Mouse (Mus musculus) heart, postnatal 25 days (tissue): ENCODE measurements at regions not wholly inside any gene's neighbourhood (a gene's known extent, or its start where the extent isn't known, plus 50 kb on each side); places are given as distances from the start of the nearest gene placed in this dataset.

ENCODE experiments used
- DNase-seq: peaks from one replicate; pipeline ENCODE4 v3.0.0; 2022; ENCODE audit warnings: low spot score
- intact Hi-C: fragments of 180-260 bp; cut with DNase I; formaldehyde crosslinking; loops from one replicate; pipeline ENCODE4 v1.15.1; 2025

DNA sequence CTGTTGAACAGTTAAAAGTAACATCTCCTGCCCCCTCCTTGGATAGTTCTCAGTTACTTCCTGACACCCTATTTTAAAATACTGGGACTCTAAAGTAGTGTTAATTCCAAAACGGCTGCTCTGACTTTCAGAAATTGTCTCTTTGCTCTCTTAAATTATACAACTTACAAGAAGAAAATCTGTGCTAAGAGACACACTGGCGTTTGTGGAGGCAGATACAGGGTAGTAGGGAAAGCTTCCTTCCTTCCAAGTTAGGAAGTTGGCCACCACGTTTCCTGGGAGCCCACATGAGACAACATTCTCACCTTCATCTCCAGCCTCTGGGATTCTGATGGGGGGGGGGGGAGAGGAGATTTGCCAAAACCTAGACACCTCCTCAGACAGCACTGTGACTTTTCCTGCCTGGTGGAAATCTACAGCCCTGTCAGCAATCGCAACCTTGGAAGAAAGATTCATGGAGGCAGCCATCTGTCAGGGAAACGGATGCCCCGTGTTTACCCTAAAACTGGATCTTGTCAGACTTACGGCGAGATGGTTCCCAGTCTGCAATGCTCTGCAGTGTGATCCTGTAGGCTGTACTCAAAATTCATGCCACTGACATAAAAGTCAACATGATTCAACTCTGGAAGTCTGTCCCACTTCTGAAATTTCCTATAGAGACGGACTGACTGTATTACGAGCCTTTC lies 121.0 kb upstream of the Chrm2 start:
- DNase-seq: no peak
- intact Hi-C loops: no loop called here

DNA sequence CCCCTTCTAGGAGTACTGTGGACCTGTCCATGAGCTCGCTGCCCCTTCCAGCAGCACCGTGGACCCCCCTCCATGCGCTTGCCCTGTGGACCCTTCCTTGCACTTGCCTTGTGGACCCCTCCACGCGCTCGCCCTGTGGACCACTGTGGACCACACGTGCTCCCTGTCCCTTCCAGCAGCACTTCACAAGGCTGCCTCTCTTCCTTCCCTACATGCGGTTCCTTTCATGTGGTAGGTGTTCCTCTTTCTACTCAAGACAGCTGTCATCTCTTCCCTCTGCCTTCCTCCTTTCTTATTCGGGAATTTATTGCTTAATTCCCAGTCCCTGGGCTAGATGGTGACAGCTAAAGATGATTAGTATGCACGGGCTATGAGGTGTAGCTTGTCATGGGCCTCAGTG lies 101.2 kb upstream of the Chrm2 start:
- intact Hi-C loops: no loop called here
- no peak for DNase-seq

DNA sequence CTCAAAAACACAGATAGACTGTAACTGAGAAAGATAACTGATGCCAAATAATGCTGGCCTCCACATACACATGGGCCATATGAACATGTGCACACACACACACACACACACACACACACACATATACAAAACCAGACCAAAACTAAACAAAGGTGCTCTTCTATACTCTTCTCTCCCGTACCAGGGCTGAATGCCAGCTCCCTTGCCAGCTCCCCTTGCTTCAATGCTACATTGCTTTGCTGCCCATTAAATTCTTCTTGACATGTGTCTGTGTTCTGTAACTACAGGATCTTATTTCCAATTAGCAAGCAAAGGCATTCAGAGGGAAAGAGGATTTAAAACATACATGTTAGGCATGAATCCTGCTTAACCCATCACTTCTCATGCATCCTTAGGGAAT lies 74.3 kb upstream of the Chrm2 start:
- DNase-seq: no peak
- intact Hi-C loops: no loop called here
